Mouse (Mus musculus) heart, embryonic 12.5 days (tissue): ENCODE measurements at regions not wholly inside any gene's neighbourhood (a gene's known extent, or its start where the extent isn't known, plus 50 kb on each side); places are given as distances from the start of the nearest gene placed in this dataset.

ENCODE experiments used
- ATAC-seq: fragments of 200-750 bp; cut with Nextera tagmentation; 2 replicates; pipeline ENCODE4 v1.8.0; 2017; ENCODE audit warnings: moderate TSS enrichment, moderate library complexity; ENCODE audit not compliant: insufficient number of reproducible peaks, low FRiP score
- H3K27ac ChIP-seq: fragments of 300-500 bp; sonication (generic); 2 replicates; pipeline ENCODE4 v1.5.1; 2016; ENCODE audit warnings: mild to moderate bottlenecking, moderate library complexity; ENCODE audit not compliant: poor library complexity, severe bottlenecking
- H3K27me3 ChIP-seq: fragments of 300-500 bp; sonication (generic); replicated peaks from 2 replicates; pipeline ENCODE4 v1.6.1; 2016; ENCODE audit warnings: mild to moderate bottlenecking, moderate library complexity
- H3K36me3 ChIP-seq: fragments of 300-500 bp; sonication (generic); 2 replicates; pipeline ENCODE4 v1.6.1; 2016; ENCODE audit warnings: mild to moderate bottlenecking, moderate library complexity
- H3K4me1 ChIP-seq: fragments of 300-500 bp; sonication (generic); replicated peaks from 2 replicates; pipeline ENCODE4 v1.6.1; 2016; ENCODE audit warnings: mild to moderate bottlenecking
- H3K4me2 ChIP-seq: fragments of 300-500 bp; sonication (generic); 2 replicates; pipeline ENCODE4 v1.6.1; 2016; ENCODE audit warnings: mild to moderate bottlenecking, moderate library complexity
- H3K4me3 ChIP-seq: fragments of 300-500 bp; sonication (generic); 2 replicates; pipeline ENCODE4 v1.5.1; 2016; ENCODE audit warnings: mild to moderate bottlenecking
- H3K9ac ChIP-seq: fragments of 300-500 bp; sonication (generic); 2 replicates; pipeline ENCODE4 v1.6.1; 2016; ENCODE audit warnings: mild to moderate bottlenecking, moderate library complexity
- H3K9me3 ChIP-seq: fragments of 300-500 bp; sonication (generic); replicated peaks from 2 replicates; pipeline ENCODE4 v1.6.1; 2016; ENCODE audit warnings: mild to moderate bottlenecking, moderate library complexity
- WGBS: fragments of 180-500 bp; shearing (Covaris S2); methylation state at CpG from one replicate; pipeline ENCODE4 v1.1.7; 2016; 5-methylcytosine and 5-hydroxymethylcytosine counted together

DNA sequence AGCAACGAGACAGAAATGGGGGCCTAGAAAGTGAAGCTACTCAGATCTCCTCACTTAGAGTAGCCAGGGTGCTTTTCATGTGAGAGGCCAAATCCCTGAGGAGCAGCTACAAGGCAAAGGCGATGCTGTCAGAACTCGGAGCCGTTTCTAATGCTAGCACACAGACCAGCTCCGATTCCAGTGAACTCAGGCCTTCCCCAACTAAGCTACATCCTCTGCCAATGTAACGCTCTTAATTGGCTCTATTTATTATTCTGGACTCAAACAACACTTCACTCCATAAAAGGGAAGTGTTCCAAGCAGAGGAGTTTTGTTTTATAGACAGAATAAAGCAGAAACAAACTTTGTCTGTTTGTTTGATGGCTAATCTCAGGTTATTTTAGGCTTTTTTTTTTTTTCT is 71.2 kb upstream of the Prep start:
- no peak for ATAC-seq
- 78% methylated on average over 6 of the region's 6 CpGs for WGBS
- no peak overlapping the region for H3K27ac ChIP-seq

DNA sequence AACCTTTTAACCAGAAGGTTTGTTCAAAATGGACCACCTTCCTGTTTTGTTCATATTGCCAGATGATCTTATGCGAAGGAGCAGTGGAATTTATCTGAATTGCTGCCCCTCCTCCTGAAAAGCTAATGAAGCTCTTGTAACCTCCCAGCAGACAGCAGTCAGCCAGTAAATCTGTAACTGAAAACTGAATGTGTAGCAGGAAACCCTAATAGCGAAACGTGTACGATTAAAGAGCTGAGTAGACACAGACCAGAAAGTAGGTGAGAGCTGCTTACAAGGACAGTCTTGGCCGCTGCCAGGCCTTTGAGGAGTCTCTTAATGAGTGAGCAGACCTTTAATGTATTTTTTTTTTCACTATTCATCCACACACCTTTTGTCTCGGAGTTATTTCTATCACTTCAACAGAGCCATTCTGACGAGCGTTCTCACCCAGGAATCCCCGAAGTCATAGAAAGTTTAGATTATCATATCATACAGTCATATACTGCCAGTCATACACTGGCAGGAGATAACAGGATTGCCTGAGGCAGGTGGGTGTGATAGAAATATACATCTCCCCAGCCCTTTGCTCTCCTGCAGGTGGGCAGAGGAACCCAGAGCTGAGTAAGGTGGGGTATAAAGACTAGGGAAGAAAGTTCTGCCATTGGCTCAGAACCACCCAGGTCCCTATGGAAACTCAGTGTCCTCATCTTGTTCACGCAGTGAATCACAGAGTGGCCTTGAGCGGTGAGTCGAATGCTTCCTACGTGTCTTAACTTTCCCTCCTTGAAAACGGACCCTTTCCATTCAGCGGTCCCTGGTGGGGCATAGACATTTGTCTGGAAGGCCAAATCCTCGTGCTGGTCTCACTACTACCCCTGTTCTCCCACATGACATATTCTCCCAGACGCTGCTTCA is 72.4 kb upstream of the Prep start:
- no peak overlapping the region for H3K4me2 ChIP-seq
- no peak overlapping the region for H3K4me3 ChIP-seq
- H3K27ac ChIP-seq, result no peak overlapping the region
- ATAC-seq, result no peak
- H3K4me1 ChIP-seq, result no peaks in the 10 kb centered on the region
- H3K9me3 ChIP-seq, result no peaks in the 10 kb centered on the region
- no peak overlapping the region for H3K9ac ChIP-seq
- H3K36me3 ChIP-seq, result no peaks in the 10 kb centered on the region
- 79% methylated on average over 17 of the region's 17 CpGs for WGBS
- H3K27me3 ChIP-seq, result no peaks in the 10 kb centered on the region; the same call in 1 of the 2 replicates

More for the DNA sequence above, 71.2 kb upstream of the Prep start:
- Histone ChIP-seq H3K4me1 (0 out of 2 replicates have a peak, but pooled peaks cover 4% of the 10 kb centered on the region), H3K27me3 (peaks cover 3% of the 10 kb centered on the region; the same call in 1 of the 2 replicates), H3K4me3 (no peak overlapping the region), H3K36me3 (no peaks in the 10 kb centered on the region), H3K9me3 (no peaks in the 10 kb centered on the region), H3K4me2 (no peak overlapping the region), H3K9ac (no peak overlapping the region)

- no peak for ATAC-seq
- no peaks in the 10 kb centered on the region for H3K36me3 ChIP-seq
- no peak overlapping the region for H3K4me3 ChIP-seq
- no peaks in the 10 kb centered on the region for H3K9me3 ChIP-seq
- H3K9ac ChIP-seq, result no peak overlapping the region; the same call in 1 of the 2 replicates
- H3K27ac ChIP-seq, result no peak overlapping the region
- WGBS, result 74% methylated on average over 10 of the region's 10 CpGs
- no peak overlapping the region for H3K4me2 ChIP-seq
- H3K4me1 ChIP-seq, result no peaks in the 10 kb centered on the region
- H3K27me3 ChIP-seq, result no peaks in the 10 kb centered on the region; the same call in 1 of the 2 replicates
These were observed 73.3 kb upstream of the Prep start for GRCm38 (mm10) chr10:44993470-44994260.

DNA sequence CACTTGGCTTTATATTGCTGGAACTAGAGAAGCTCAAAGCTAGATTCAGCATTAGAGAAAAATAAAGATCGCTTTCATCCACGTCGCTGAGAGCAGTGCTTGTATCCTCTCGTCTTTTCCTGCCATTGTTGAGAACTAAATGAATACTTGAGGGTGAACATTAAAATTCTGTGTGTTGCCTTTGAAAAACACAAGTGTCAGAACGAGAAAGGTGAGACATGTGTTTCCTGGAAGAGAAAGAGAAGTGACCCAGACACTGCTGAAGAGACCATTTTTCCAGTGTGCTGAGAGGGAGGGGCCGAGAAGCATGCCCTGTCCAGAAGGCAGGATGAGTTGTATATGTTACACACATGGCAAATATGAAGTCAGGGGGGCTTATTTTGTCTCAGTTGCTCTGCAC is 77.5 kb upstream of the Prep start:
- Histone ChIP-seq H3K4me3 (no peak overlapping the region), H3K27me3 (peaks cover 5% of the 10 kb centered on the region; the same call in 1 of the 2 replicates), H3K36me3 (no peaks in the 10 kb centered on the region), H3K27ac (no peak overlapping the region), H3K4me1 (0 out of 2 replicates have a peak, but pooled peaks cover 3% of the 10 kb centered on the region), H3K4me2 (no peak overlapping the region), H3K9me3 (no peaks in the 10 kb centered on the region), H3K9ac (no peak overlapping the region)
- no peak for ATAC-seq
- 68% methylated on average over 6 of the region's 6 CpGs for WGBS

DNA sequence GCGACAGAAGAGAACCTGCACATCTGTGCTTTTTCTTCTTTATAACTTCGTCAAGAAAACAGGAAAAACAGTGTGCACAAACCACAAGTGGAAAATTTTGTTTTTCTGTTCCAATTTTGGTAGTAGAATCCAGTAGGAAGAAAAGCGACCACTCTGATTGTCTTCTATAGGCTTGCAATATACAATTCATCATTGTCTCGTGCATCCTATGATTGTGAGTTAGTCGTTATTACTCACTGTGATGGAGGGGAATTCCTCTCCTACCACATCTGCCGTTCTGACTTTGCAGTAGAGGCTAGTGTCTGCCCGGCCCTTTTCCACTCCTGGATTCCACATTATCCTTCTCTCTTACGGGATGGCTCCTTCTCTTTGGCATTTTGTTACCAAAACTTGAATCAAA is 78.2 kb upstream of the Prep start:
- ATAC-seq, result no peak
- H3K4me3 ChIP-seq, result no peak overlapping the region
- no peaks in the 10 kb centered on the region for H3K9me3 ChIP-seq
- no peak overlapping the region for H3K27ac ChIP-seq
- WGBS, result 77% methylated on average over 8 of the region's 8 CpGs
- no peaks in the 10 kb centered on the region for H3K36me3 ChIP-seq
- no peak overlapping the region for H3K9ac ChIP-seq
- H3K27me3 ChIP-seq, result peaks cover 5% of the 10 kb centered on the region; the same call in 1 of the 2 replicates
- 0 out of 2 replicates have a peak, but pooled peaks cover 3% of the 10 kb centered on the region for H3K4me1 ChIP-seq
- no peak overlapping the region for H3K4me2 ChIP-seq

GRCm38 (mm10) chr10:44987615-44988014 is 79.4 kb upstream of the Prep start:
- 58% methylated on average over 4 of the region's 4 CpGs for WGBS
- no peak overlapping the region for H3K4me2 ChIP-seq
- no peak overlapping the region for H3K9ac ChIP-seq
- no peaks in the 10 kb centered on the region for H3K36me3 ChIP-seq
- no peaks in the 10 kb centered on the region for H3K9me3 ChIP-seq
- 0 out of 2 replicates have a peak, but pooled peaks cover 5% of the 10 kb centered on the region for H3K27me3 ChIP-seq
- H3K27ac ChIP-seq, result no peak overlapping the region
- H3K4me1 ChIP-seq, result 0 out of 2 replicates have a peak, but pooled peaks cover 3% of the 10 kb centered on the region
- H3K4me3 ChIP-seq, result no peak overlapping the region
- ATAC-seq, result no peak

DNA sequence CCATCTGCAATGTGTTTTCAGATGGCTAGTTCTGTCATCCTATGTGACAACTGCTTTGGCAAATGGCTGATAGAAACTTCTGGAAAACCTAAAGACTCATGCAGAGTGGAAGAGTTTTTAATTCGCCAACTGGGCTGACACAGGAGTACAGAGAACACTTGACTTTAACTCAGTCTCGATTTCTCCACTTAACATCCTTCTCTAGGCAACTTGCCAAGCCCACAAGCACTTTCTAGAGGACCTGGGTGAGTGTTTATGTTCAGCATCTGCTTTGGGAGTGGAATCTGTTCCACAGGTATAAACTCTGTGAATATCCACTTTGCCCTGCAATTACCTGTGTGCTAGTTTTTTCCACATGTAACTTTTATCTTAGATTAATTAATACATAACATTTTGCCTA is 85.1 kb upstream of the Prep start:
- no peak for ATAC-seq
- H3K27me3 ChIP-seq, result 0 out of 2 replicates have a peak, but pooled peaks cover 5% of the 10 kb centered on the region
- H3K36me3 ChIP-seq, result no peaks in the 10 kb centered on the region
- WGBS, result 46% methylated on average over 2 of the region's 2 CpGs
- H3K9ac ChIP-seq, result no peak overlapping the region
- no peaks in the 10 kb centered on the region for H3K4me1 ChIP-seq
- H3K4me3 ChIP-seq, result no peak overlapping the region
- H3K9me3 ChIP-seq, result no peaks in the 10 kb centered on the region
- H3K27ac ChIP-seq, result no peak overlapping the region
- H3K4me2 ChIP-seq, result no peak overlapping the region

- Histone ChIP-seq H3K4me3 (no peak overlapping the region), H3K36me3 (no peaks in the 10 kb centered on the region), H3K27me3 (no peaks in the 10 kb centered on the region), H3K9ac (no peak overlapping the region), H3K4me2 (no peak overlapping the region), H3K27ac (no peak overlapping the region), H3K9me3 (no peaks in the 10 kb centered on the region), H3K4me1 (no peaks in the 10 kb centered on the region)
- WGBS, result 87% methylated on average over 2 of the region's 2 CpGs
- ATAC-seq, result no peak
These were observed 90.2 kb upstream of the Prep start for GRCm38 (mm10) chr10:44976815-44977214.

DNA sequence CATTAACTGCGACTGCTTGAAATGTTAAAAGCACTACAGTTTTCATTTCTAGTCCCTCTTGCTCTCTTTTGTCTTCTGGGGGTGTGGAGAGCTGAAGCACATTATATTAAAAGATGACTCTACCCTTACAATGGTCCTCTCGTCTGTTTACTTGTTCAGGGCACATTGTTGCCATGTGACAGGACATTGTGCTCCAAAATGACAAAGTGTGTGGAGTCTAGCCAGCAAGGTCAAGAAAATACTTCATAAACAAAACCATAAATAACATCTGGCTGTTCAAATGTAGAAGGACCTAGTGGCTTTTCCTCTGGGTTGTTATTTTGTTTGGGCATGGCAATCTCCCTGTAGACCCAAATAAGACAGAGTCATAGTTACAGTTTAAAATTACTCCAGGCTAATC is 95.1 kb upstream of the Prep start:
- 64% methylated on average over 2 of the region's 2 CpGs for WGBS
- no peaks in the 10 kb centered on the region for H3K36me3 ChIP-seq
- no peak overlapping the region for H3K9ac ChIP-seq
- H3K27me3 ChIP-seq, result no peaks in the 10 kb centered on the region
- no peak overlapping the region for H3K27ac ChIP-seq
- no peak for ATAC-seq
- no peaks in the 10 kb centered on the region for H3K9me3 ChIP-seq
- no peak overlapping the region for H3K4me2 ChIP-seq
- no peaks in the 10 kb centered on the region for H3K4me1 ChIP-seq
- no peak overlapping the region for H3K4me3 ChIP-seq

DNA sequence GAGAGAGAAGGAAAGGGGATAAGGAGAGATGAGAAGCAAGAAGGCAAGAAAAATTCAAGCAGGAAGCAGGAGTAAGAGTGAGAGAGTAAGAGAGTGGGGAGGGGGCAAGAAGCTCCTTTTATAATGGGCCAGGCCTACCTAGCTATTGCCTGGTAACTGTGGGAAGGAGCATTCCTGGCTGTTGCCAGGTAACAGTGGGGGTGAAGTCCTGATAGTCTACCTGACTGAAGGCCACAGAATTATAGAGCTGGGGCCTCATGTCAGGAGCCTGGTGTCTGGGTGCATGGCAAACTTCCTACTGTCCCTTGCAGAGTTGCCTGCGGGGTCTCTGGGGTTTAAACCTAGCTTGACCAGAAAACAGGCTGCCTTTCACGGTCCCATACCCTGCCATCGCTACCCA is 107.0 kb upstream of the Prep start:
- whole genome bisulfite sequencing, result 83% methylated on average over 3 of the region's 3 CpGs
- ATAC-seq, result no peak
- H3K4me1 ChIP-seq, result no peaks in the 10 kb centered on the region

DNA sequence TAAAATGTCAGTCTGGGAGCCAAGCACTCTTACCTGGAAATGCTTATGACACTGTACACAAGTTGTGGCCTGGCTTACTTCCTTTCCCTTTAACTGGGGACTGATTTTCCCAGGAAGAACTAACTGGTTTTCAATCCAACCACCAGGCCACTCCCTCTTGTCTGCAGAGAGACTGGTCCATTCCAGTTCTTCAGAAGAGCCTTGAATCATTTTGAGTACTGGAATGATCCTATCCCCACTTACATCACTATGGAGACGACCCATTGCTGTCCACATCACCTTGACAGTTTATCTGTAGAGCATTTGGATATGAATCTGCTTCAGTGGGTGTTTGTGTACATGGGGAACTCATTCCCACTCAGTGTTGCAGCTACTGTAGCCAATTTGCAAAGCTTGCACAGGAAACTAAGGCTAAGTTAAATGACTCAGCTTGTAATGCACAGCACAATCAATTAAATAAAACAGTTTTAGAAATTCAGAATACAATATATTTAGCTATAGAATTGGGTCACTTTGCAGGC is 121.7 kb upstream of the Prep start:
- no peaks in the 10 kb centered on the region for H3K36me3 ChIP-seq
- H3K4me1 ChIP-seq, result no peaks in the 10 kb centered on the region
- no peak overlapping the region for H3K4me3 ChIP-seq
- no peak overlapping the region for H3K4me2 ChIP-seq
- H3K27ac ChIP-seq, result no peak overlapping the region
- H3K27me3 ChIP-seq, result no peaks in the 10 kb centered on the region
- WGBS, result 54% methylated on average over 1 of the region's 1 CpGs
- no peak overlapping the region for H3K9ac ChIP-seq
- H3K9me3 ChIP-seq, result no peaks in the 10 kb centered on the region
- ATAC-seq, result no peak

More for the DNA sequence above, 107.0 kb upstream of the Prep start:
- no peaks in the 10 kb centered on the region for H3K27me3 ChIP-seq
- no peak overlapping the region for H3K4me3 ChIP-seq
- no peak overlapping the region for H3K27ac ChIP-seq
- H3K9me3 ChIP-seq, result no peaks in the 10 kb centered on the region
- H3K4me2 ChIP-seq, result no peak overlapping the region
- no peak overlapping the region for H3K9ac ChIP-seq
- H3K36me3 ChIP-seq, result no peaks in the 10 kb centered on the region
